Mouse (Mus musculus) midbrain, embryonic 14.5 days (tissue): ENCODE measurements at regions not wholly inside any gene's neighbourhood (a gene's known extent, or its start where the extent isn't known, plus 50 kb on each side); places are given as distances from the start of the nearest gene placed in this dataset.

Experiments used
- ATAC-seq: fragments of 200-750 bp; cut with Nextera tagmentation; 2 replicates; pipeline ENCODE4 v1.8.0; 2017; ENCODE audit warnings: moderate number of reproducible peaks, moderate library complexity; ENCODE audit not compliant: low FRiP score, low TSS enrichment
- DNase-seq: peaks from one replicate; pipeline ENCODE4 v3.0.0-alpha.2; 2015
- H3K27ac ChIP-seq: fragments of 300-500 bp; sonication (generic); replicated peaks from 2 replicates; pipeline ENCODE4 v1.5.1; 2014; ENCODE audit warnings: mild to moderate bottlenecking, low read depth, low read length, moderate library complexity
- H3K27me3 ChIP-seq: fragments of 300-500 bp; sonication (generic); 2 replicates; pipeline ENCODE4 v1.6.1; 2014; ENCODE audit warnings: low read length, control low read depth, mixed read lengths; ENCODE audit not compliant: control insufficient read depth, insufficient read depth
- H3K36me3 ChIP-seq: fragments of 300-500 bp; sonication (generic); 2 replicates; pipeline ENCODE4 v1.6.1; 2014; ENCODE audit warnings: low read length, control low read depth; ENCODE audit not compliant: control insufficient read depth, insufficient read depth
- H3K4me1 ChIP-seq: fragments of 300-500 bp; sonication (generic); 2 replicates; pipeline ENCODE4 v1.6.1; 2014; ENCODE audit warnings: mild to moderate bottlenecking, antibody characterized with exemption, low read length, control low read depth; ENCODE audit not compliant: control insufficient read depth, insufficient read depth
- H3K4me2 ChIP-seq: fragments of 300-500 bp; sonication (generic); 2 replicates; pipeline ENCODE4 v1.6.1; 2014; ENCODE audit warnings: mild to moderate bottlenecking, low read length, moderate library complexity
- H3K4me3 ChIP-seq: fragments of 300-500 bp; sonication (generic); replicated peaks from 2 replicates; pipeline ENCODE4 v1.5.1; 2014; ENCODE audit warnings: low read depth, low read length
- H3K9ac ChIP-seq: fragments of 300-500 bp; sonication (generic); replicated peaks from 2 replicates; pipeline ENCODE4 v1.6.1; 2014; ENCODE audit warnings: mild to moderate bottlenecking, low read length, moderate library complexity
- H3K9me3 ChIP-seq: fragments of 300-500 bp; sonication (generic); 2 replicates; pipeline ENCODE4 v1.6.1; 2016; ENCODE audit warnings: low read length, control low read depth, mixed read lengths; ENCODE audit not compliant: control insufficient read depth
- WGBS: fragments of 180-500 bp; shearing (Covaris S2); extraction: QIAGEN DNeasy Blood & Tissue Kit; methylation state at CpG from one replicate; pipeline ENCODE4 v1.1.7; 2014; 5-methylcytosine and 5-hydroxymethylcytosine counted together

DNA sequence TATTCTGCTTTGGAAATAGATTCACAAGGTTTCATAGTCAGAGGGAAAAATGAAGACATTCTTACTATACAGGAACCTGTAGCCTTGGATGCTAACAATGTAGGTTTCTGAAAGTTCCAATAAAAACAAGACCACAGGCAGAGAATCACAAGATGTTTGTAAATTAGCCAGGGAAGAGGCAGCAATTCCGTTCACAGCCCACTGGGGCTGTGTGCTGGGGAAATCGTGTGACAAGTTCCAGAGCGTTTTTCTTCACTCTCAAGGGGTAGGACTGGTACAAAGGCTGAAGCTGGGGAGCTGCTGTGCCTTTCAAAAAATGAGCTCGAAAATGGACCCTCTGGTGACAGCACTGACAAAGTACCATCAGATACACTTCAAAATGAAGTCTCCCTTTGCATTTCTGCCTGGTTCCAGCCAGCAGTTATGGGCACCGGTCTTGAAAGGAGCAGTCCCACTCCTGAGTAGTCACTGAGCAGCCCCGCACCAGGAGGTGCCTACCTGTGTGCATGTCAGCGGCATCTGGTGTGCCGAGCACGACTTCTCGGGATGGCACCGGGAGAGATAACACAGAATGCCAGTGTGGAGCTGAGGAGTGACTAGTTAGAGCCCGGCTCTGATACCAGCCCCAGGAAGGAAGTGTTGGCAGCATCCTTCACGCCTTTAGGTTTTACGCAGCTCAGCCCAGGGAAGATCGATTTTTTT is 77.0 kb upstream of the Mpp6 start:
- Histone ChIP-seq H3K27me3 (no peaks in the 10 kb centered on the region), H3K27ac (0 out of 2 replicates have a peak overlapping the region, but pooled peaks have one; percentile 32), H3K4me2 (no peak overlapping the region), H3K36me3 (no peaks in the 10 kb centered on the region), H3K4me1 (peaks cover 4% of the 10 kb centered on the region; the same call in 1 of the 2 replicates), H3K9ac (no peak overlapping the region), H3K9me3 (no peaks in the 10 kb centered on the region), H3K4me3 (no peak overlapping the region)
- 70% methylated on average over 15 of the region's 15 CpGs for WGBS
- DNase-seq (peak; percentile 34), ATAC-seq (no peak)

DNA sequence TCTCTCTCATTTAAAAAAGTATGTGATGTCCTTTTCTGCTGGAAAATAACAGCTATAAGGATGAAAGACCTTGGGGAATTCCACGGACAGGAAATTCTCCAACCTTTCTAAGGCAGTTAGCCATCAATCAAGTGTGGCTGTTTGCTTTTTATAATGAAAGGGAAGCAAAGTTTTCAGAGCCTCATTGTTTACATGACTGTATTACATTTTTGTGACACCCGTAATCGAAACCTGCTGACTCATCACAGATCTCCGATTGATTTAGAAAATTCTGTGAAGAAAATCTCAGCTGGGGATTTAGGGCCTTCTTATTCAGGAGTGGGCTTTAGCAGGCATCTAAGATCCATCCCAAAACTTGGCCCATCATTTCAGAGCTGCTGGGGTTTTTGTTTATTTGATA is 72.4 kb upstream of the Mpp6 start:
- Histone ChIP-seq H3K36me3 (no peaks in the 10 kb centered on the region), H3K9me3 (no peaks in the 10 kb centered on the region), H3K27ac (no peak overlapping the region), H3K27me3 (no peaks in the 10 kb centered on the region), H3K9ac (no peak overlapping the region), H3K4me3 (no peak overlapping the region), H3K4me2 (no peak overlapping the region), H3K4me1 (peaks cover 4% of the 10 kb centered on the region; the same call in 1 of the 2 replicates)
- ATAC-seq = no peak
- 80% methylated on average over 4 of the region's 4 CpGs for whole genome bisulfite sequencing
- DNase-seq = no peak

DNA sequence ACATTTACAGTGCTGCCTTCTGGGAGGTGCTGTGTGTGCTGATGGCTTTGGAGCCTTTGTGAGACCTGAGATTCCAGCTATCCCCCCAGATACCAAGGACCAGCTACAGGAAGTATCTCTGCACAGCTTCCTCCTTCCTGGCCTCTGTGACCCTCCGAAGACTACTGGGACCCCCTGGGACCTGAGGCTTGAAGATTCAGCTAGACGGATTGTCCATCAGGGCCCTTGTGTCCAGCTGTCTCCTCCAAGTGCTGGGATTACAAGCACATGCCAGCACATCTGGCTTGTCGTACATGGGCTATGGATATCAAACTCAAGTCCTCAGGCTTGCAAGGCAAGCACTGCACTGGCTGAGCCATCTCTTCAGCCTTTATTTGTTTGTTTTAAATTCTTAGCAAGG is 71.7 kb upstream of the Mpp6 start:
- Histone ChIP-seq H3K9me3 (no peaks in the 10 kb centered on the region), H3K27me3 (no peaks in the 10 kb centered on the region)

GRCm38 (mm10) chr6:50041044-50041443 is 69.0 kb upstream of the Mpp6 start:
- no peak overlapping the region for H3K4me2 ChIP-seq
- DNase-seq (no peak), ATAC-seq (no peak)
- no peaks in the 10 kb centered on the region for H3K4me1 ChIP-seq
- H3K4me3 ChIP-seq = no peak overlapping the region
- H3K9ac ChIP-seq = no peak overlapping the region
- 58% methylated on average over 10 of the region's 10 CpGs for WGBS
- H3K9me3 ChIP-seq = no peaks in the 10 kb centered on the region
- no peaks in the 10 kb centered on the region for H3K36me3 ChIP-seq
- H3K27ac ChIP-seq = no peak overlapping the region
- no peaks in the 10 kb centered on the region for H3K27me3 ChIP-seq

More for the DNA sequence above, 71.7 kb upstream of the Mpp6 start:
- ATAC-seq (no peak), DNase-seq (no peak)
- no peak overlapping the region for H3K4me3 ChIP-seq
- no peak overlapping the region for H3K4me2 ChIP-seq
- no peaks in the 10 kb centered on the region for H3K4me1 ChIP-seq
- no peaks in the 10 kb centered on the region for H3K36me3 ChIP-seq
- H3K9ac ChIP-seq = no peak overlapping the region
- H3K27ac ChIP-seq = no peak overlapping the region
- WGBS = 73% methylated on average over 3 of the region's 3 CpGs

DNA sequence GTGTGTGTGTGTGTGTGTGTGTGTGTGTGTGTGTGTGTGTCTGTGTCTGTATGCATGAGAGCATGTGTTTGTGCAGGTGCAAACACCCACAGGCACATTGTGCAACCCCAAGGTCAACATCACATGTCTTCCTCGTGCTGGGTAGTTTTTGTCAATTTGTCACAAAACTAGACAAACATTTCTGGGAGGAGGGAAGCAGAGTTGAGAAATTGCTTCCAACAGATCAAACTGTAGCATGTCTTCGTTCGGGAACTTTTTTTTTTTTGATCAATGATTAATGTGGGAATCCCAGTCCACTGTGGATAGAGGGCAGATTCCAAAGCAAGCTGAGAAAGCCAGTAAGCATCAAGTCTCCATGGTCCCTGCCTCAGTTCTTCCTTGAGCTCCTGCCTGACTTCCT is 67.9 kb upstream of the Mpp6 start:
- WGBS = 84% methylated on average over 3 of the region's 3 CpGs
- H3K36me3 ChIP-seq = no peaks in the 10 kb centered on the region

DNA sequence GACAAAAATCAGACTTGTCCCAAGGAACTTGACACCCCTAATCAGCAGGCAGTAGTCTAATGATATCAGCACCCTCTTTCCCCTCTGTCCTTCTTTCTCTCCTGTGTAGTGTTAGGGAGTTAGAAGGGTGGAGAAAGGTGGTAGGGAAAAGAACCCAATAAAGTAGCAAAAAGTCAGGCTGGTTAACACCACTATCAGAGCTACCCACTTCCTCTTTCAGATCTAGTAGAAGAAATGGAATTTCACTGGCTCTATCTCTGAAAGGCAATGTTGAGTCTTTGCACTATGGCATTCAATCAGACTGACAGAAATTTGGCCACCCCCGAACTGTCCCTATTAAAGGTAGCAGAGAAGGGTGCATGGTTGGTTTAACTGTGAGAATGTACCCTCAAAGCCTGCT is 65.9 kb upstream of the Mpp6 start:
- Histone ChIP-seq H3K4me1 (no peaks in the 10 kb centered on the region), H3K4me2 (no peak overlapping the region), H3K9me3 (no peaks in the 10 kb centered on the region), H3K36me3 (no peaks in the 10 kb centered on the region), H3K9ac (no peak overlapping the region), H3K27me3 (no peaks in the 10 kb centered on the region), H3K27ac (no peak overlapping the region), H3K4me3 (no peak overlapping the region)
- no peak for ATAC-seq
- WGBS = 77% methylated on average over 1 of the region's 1 CpGs
- no peak for DNase-seq

More for the DNA sequence above, 67.9 kb upstream of the Mpp6 start:
- no peak overlapping the region for H3K4me3 ChIP-seq
- H3K4me1 ChIP-seq = no peaks in the 10 kb centered on the region
- H3K9me3 ChIP-seq = no peaks in the 10 kb centered on the region
- H3K27me3 ChIP-seq = no peaks in the 10 kb centered on the region
- DNase-seq = no peak
- H3K27ac ChIP-seq = no peak overlapping the region
- ATAC-seq = no peak
- H3K9ac ChIP-seq = no peak overlapping the region
- H3K4me2 ChIP-seq = no peak overlapping the region

DNA sequence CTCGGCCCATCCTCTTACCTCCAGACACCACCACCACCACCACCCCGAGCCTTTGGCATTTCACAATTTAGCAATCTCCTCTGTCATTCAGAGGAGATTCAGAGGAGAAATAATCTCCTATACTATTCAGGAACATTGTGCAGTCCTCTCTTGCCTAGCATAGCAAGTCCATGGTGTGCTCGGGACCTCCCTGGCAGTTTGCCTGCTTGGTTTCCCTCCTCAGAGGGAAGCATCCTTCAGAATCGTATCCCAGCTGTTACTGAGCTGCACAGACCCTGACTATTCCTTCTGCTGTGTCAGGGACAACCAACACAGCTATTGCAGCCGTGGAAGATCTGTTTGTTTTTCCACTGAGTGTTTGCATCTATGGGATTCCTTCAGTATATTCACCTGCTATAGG is 63.3 kb upstream of the Mpp6 start:
- Histone ChIP-seq H3K36me3 (no peaks in the 10 kb centered on the region), H3K4me3 (no peak overlapping the region), H3K27ac (no peak overlapping the region), H3K9ac (no peak overlapping the region), H3K9me3 (no peaks in the 10 kb centered on the region), H3K4me2 (no peak overlapping the region), H3K4me1 (no peaks in the 10 kb centered on the region), H3K27me3 (no peaks in the 10 kb centered on the region)
- no peak for DNase-seq
- WGBS = 70% methylated on average over 5 of the region's 5 CpGs
- ATAC-seq = no peak

GRCm38 (mm10) chr6:50052416-50052815 is 57.6 kb upstream of the Mpp6 start:
- no peaks in the 10 kb centered on the region for H3K27me3 ChIP-seq
- H3K4me3 ChIP-seq = no peak overlapping the region
- H3K9ac ChIP-seq = no peak overlapping the region
- no peak overlapping the region for H3K27ac ChIP-seq
- no peaks in the 10 kb centered on the region for H3K4me1 ChIP-seq
- DNase-seq (no peak), ATAC-seq (no peak)
- H3K9me3 ChIP-seq = no peaks in the 10 kb centered on the region
- H3K36me3 ChIP-seq = no peaks in the 10 kb centered on the region
- no peak overlapping the region for H3K4me2 ChIP-seq
- WGBS = 79% methylated on average over 2 of the region's 2 CpGs

GRCm38 (mm10) chr6:50053086-50053485 is 57.0 kb upstream of the Mpp6 start:
- no peaks in the 10 kb centered on the region for H3K9me3 ChIP-seq
- no peak overlapping the region for H3K4me2 ChIP-seq
- ATAC-seq (no peak), DNase-seq (no peak)
- WGBS = 69% methylated on average over 2 of the region's 2 CpGs
- H3K27me3 ChIP-seq = no peaks in the 10 kb centered on the region
- no peak overlapping the region for H3K9ac ChIP-seq
- H3K36me3 ChIP-seq = no peaks in the 10 kb centered on the region
- no peak overlapping the region for H3K27ac ChIP-seq
- H3K4me1 ChIP-seq = no peaks in the 10 kb centered on the region
- H3K4me3 ChIP-seq = no peak overlapping the region
